Mouse (Mus musculus): Measurements from ENCODE around the gene Ptprg. TPM values are rescaled to one million over a fixed set of nuclear protein-coding genes. Genes with fewer than 3 reads are reported as not detected.
A peak's percentile ranks its signal among the peaks of the same experiment; 100 is the strongest.

Ptprg gene
- polyA plus RNA-seq, 1 experiment from 2014 or later, result 38.5 TPM

- WGBS, result 85% methylated on average over 6 of the region's 6 CpGs
- Histone ChIP-seq H3K4me2 (ENCODE audit: low read length) (no peak overlapping the region), H3K9me3 (ENCODE audit: control insufficient read depth, low read length) (no peaks in the 10 kb centered on the region), H3K4me3 (ENCODE audit: low read length) (no peak overlapping the region), H3K27ac (ENCODE audit: low read depth, low read length) (no peak overlapping the region), H3K27me3 (replicated peaks; ENCODE audit: control insufficient read depth, insufficient read depth, low read length) (no peaks in the 10 kb centered on the region), H3K36me3 (ENCODE audit: control insufficient read depth, insufficient read depth, low read length) (no peaks in the 10 kb centered on the region), H3K9ac (ENCODE audit: low read depth, low read length) (no peak overlapping the region), H3K4me1 (ENCODE audit: control insufficient read depth, insufficient read depth, low read depth, low read length) (peaks cover 7% of the 10 kb centered on the region)
- ATAC-seq, result no peak
Observed at GRCm38 (mm10) chr14:11758185-11758584, 204.9 kb downstream of the Ptprg start.

GRCm38 (mm10) chr14:11759356-11759755 lies 206.0 kb downstream of the Ptprg start:
- H3K36me3 ChIP-seq (ENCODE audit: control insufficient read depth, insufficient read depth, low read length), result no peaks in the 10 kb centered on the region
- no peak for ATAC-seq
- H3K4me2 ChIP-seq (ENCODE audit: low read length), result no peak overlapping the region
- 90% methylated on average over 1 of the region's 1 CpGs for WGBS
- H3K4me3 ChIP-seq (ENCODE audit: low read length), result no peak overlapping the region
- no peak overlapping the region for H3K9ac ChIP-seq (ENCODE audit: low read depth, low read length)
- no peak overlapping the region for H3K27ac ChIP-seq (ENCODE audit: low read depth, low read length)
- H3K9me3 ChIP-seq (ENCODE audit: control insufficient read depth, low read length), result no peaks in the 10 kb centered on the region
- no peaks in the 10 kb centered on the region for H3K27me3 ChIP-seq (replicated peaks; ENCODE audit: control insufficient read depth, insufficient read depth, low read length)
- no peaks in the 10 kb centered on the region for H3K4me1 ChIP-seq (ENCODE audit: control insufficient read depth, insufficient read depth, low read depth, low read length)

- no peak for ATAC-seq
- Histone ChIP-seq H3K4me3 (ENCODE audit: low read length) (no peak overlapping the region), H3K27me3 (replicated peaks; ENCODE audit: control insufficient read depth, insufficient read depth, low read length) (no peaks in the 10 kb centered on the region), H3K9ac (ENCODE audit: low read depth, low read length) (no peak overlapping the region), H3K36me3 (ENCODE audit: control insufficient read depth, insufficient read depth, low read length) (no peaks in the 10 kb centered on the region), H3K4me1 (ENCODE audit: control insufficient read depth, insufficient read depth, low read depth, low read length) (peaks cover 11% of the 10 kb centered on the region), H3K4me2 (ENCODE audit: low read length) (no peak overlapping the region), H3K27ac (ENCODE audit: low read depth, low read length) (no peak overlapping the region), H3K9me3 (ENCODE audit: control insufficient read depth, low read length) (no peaks in the 10 kb centered on the region)
- 81% methylated on average over 7 of the region's 7 CpGs for WGBS
Observed at GRCm38 (mm10) chr14:11762995-11763394, 209.7 kb downstream of the Ptprg start.

GRCm38 (mm10) chr14:11772736-11773135 lies 219.4 kb downstream of the Ptprg start:
- 72% methylated on average over 5 of the region's 5 CpGs for WGBS
- Histone ChIP-seq H3K4me3 (ENCODE audit: low read length) (no peak overlapping the region), H3K4me2 (ENCODE audit: low read length) (no peak overlapping the region), H3K27ac (ENCODE audit: low read depth, low read length) (no peak overlapping the region), H3K27me3 (replicated peaks; ENCODE audit: control insufficient read depth, insufficient read depth, low read length) (no peaks in the 10 kb centered on the region), H3K36me3 (ENCODE audit: control insufficient read depth, insufficient read depth, low read length) (no peaks in the 10 kb centered on the region), H3K4me1 (ENCODE audit: control insufficient read depth, insufficient read depth, low read depth, low read length) (peaks cover 18% of the 10 kb centered on the region), H3K9ac (ENCODE audit: low read depth, low read length) (no peak overlapping the region), H3K9me3 (ENCODE audit: control insufficient read depth, low read length) (no peaks in the 10 kb centered on the region)
- ATAC-seq, result no peak

GRCm38 (mm10) chr14:11774476-11775037 lies 221.2 kb downstream of the Ptprg start:
- Histone ChIP-seq H3K36me3 (ENCODE audit: control insufficient read depth, insufficient read depth, low read length) (no peaks in the 10 kb centered on the region), H3K9me3 (ENCODE audit: control insufficient read depth, low read length) (no peaks in the 10 kb centered on the region), H3K4me2 (ENCODE audit: low read length) (no peak overlapping the region), H3K4me1 (ENCODE audit: control insufficient read depth, insufficient read depth, low read depth, low read length) (peaks cover 15% of the 10 kb centered on the region), H3K27ac (ENCODE audit: low read depth, low read length) (no peak overlapping the region; the same call in 1 of the 2 replicates), H3K4me3 (ENCODE audit: low read length) (no peak overlapping the region), H3K27me3 (replicated peaks; ENCODE audit: control insufficient read depth, insufficient read depth, low read length) (no peaks in the 10 kb centered on the region), H3K9ac (ENCODE audit: low read depth, low read length) (no peak overlapping the region)
- 41% methylated on average over 4 of the region's 4 CpGs for WGBS
- ATAC-seq, result no peak

- WGBS, result 17% methylated on average over 11 of the region's 11 CpGs
- ATAC-seq, result no peak
- no peak overlapping the region for H3K4me2 ChIP-seq (ENCODE audit: low read length)
Observed at GRCm38 (mm10) chr14:11775204-11775603, 221.9 kb downstream of the Ptprg start.

GRCm38 (mm10) chr14:11775951-11776495 lies 222.7 kb downstream of the Ptprg start:
- WGBS, result 58% methylated on average over 6 of the region's 6 CpGs
- peaks cover 12% of the 10 kb centered on the region for H3K4me1 ChIP-seq (ENCODE audit: control insufficient read depth, insufficient read depth, low read depth, low read length)
- ATAC-seq, result no peak
- no peak overlapping the region for H3K4me2 ChIP-seq (ENCODE audit: low read length)
- H3K27ac ChIP-seq (ENCODE audit: low read depth, low read length), result no peak overlapping the region
- H3K36me3 ChIP-seq (ENCODE audit: control insufficient read depth, insufficient read depth, low read length), result no peaks in the 10 kb centered on the region
- no peaks in the 10 kb centered on the region for H3K27me3 ChIP-seq (replicated peaks; ENCODE audit: control insufficient read depth, insufficient read depth, low read length)
- no peak overlapping the region for H3K4me3 ChIP-seq (ENCODE audit: low read length)
- H3K9me3 ChIP-seq (ENCODE audit: control insufficient read depth, low read length), result no peaks in the 10 kb centered on the region
- no peak overlapping the region for H3K9ac ChIP-seq (ENCODE audit: low read depth, low read length)

More at GRCm38 (mm10) chr14:11775204-11775603, 221.9 kb downstream of the Ptprg start:
- H3K27me3 ChIP-seq (replicated peaks; ENCODE audit: control insufficient read depth, insufficient read depth, low read length), result no peaks in the 10 kb centered on the region
- 0 out of 2 replicates have a peak overlapping the region, but pooled peaks have one; percentile 21 for H3K9ac ChIP-seq (ENCODE audit: low read depth, low read length)
- no peak overlapping the region for H3K4me3 ChIP-seq (ENCODE audit: low read length)
- H3K4me1 ChIP-seq (ENCODE audit: control insufficient read depth, insufficient read depth, low read depth, low read length), result peaks cover 15% of the 10 kb centered on the region
- peak overlapping the region; percentile 37; the same call in 1 of the 2 replicates for H3K27ac ChIP-seq (ENCODE audit: low read depth, low read length)
- no peaks in the 10 kb centered on the region for H3K36me3 ChIP-seq (ENCODE audit: control insufficient read depth, insufficient read depth, low read length)
- H3K9me3 ChIP-seq (ENCODE audit: control insufficient read depth, low read length), result no peaks in the 10 kb centered on the region

- Histone ChIP-seq H3K4me2 (ENCODE audit: low read length) (no peak overlapping the region), H3K27ac (ENCODE audit: low read depth, low read length) (no peak overlapping the region), H3K9me3 (ENCODE audit: control insufficient read depth, low read length) (no peaks in the 10 kb centered on the region), H3K9ac (ENCODE audit: low read depth, low read length) (no peak overlapping the region), H3K4me1 (ENCODE audit: control insufficient read depth, insufficient read depth, low read depth, low read length) (peaks cover 12% of the 10 kb centered on the region), H3K27me3 (replicated peaks; ENCODE audit: control insufficient read depth, insufficient read depth, low read length) (no peaks in the 10 kb centered on the region), H3K36me3 (ENCODE audit: control insufficient read depth, insufficient read depth, low read length) (no peaks in the 10 kb centered on the region), H3K4me3 (ENCODE audit: low read length) (no peak overlapping the region)
- ATAC-seq, result no peak
- WGBS, result 69% methylated on average over 6 of the region's 6 CpGs
Observed at GRCm38 (mm10) chr14:11776566-11776965, 223.2 kb downstream of the Ptprg start.

- no peaks in the 10 kb centered on the region for H3K9me3 ChIP-seq (ENCODE audit: control insufficient read depth, low read length)
- no peaks in the 10 kb centered on the region for H3K4me1 ChIP-seq (ENCODE audit: control insufficient read depth, insufficient read depth, low read depth, low read length)
- H3K27me3 ChIP-seq (replicated peaks; ENCODE audit: control insufficient read depth, insufficient read depth, low read length), result no peaks in the 10 kb centered on the region
- no peak overlapping the region for H3K9ac ChIP-seq (ENCODE audit: low read depth, low read length)
- no peak overlapping the region for H3K4me3 ChIP-seq (ENCODE audit: low read length)
- 54% methylated on average over 4 of the region's 4 CpGs for WGBS
- ATAC-seq, result peak; percentile 54
- no peaks in the 10 kb centered on the region for H3K36me3 ChIP-seq (ENCODE audit: control insufficient read depth, insufficient read depth, low read length)
- no peak overlapping the region for H3K4me2 ChIP-seq (ENCODE audit: low read length)
- no peak overlapping the region for H3K27ac ChIP-seq (ENCODE audit: low read depth, low read length)
Observed at GRCm38 (mm10) chr14:11791190-11791589, 237.9 kb downstream of the Ptprg start.
